Mouse (Mus musculus) brain, embryonic 14.5 days (tissue): ENCODE results near the gene Mtmr6. TPM values are rescaled to one million over a fixed set of nuclear protein-coding genes. Genes with fewer than 3 reads are reported as not detected.
A peak's percentile ranks its signal among the peaks of the same experiment; 100 is the strongest.

Source experiments
- DNase-seq: peaks from one replicate; pipeline ENCODE4 v3.0.0-alpha.2; 2011; ENCODE audit warnings: low read depth
- CTCF ChIP-seq: fragments of 200-500 bp; IDR thresholded peaks from 2 replicates; pipeline ENCODE4 v1.5.1; 2012; ENCODE audit warnings: inconsistent platforms, mild to moderate bottlenecking, moderate library complexity, borderline replicate concordance; ENCODE audit not compliant: insufficient read depth, insufficient read length; ENCODE audit errors: extremely low read depth
- POLR2A ChIP-seq: fragments of 200-500 bp; IDR thresholded peaks from 2 replicates; pipeline ENCODE4 v1.6.1; 2012; ENCODE audit warnings: mild to moderate bottlenecking, inconsistent platforms, borderline replicate concordance; ENCODE audit not compliant: poor library complexity, insufficient read depth, insufficient read length, severe bottlenecking; ENCODE audit errors: extremely low read depth
- polyA plus RNA-seq: library from polyadenylated mRNA; depleted of rRNA; stranded (reverse); fragments of >200 nt; gene quantifications from 2 replicates; pipeline ENCODE4 v1.2.3, GENCODE M21; 2012; rRNA removed

Mtmr6 gene
- polyA plus RNA-seq, result 43.8 and 44.8 TPM in 2 replicates

DNA sequence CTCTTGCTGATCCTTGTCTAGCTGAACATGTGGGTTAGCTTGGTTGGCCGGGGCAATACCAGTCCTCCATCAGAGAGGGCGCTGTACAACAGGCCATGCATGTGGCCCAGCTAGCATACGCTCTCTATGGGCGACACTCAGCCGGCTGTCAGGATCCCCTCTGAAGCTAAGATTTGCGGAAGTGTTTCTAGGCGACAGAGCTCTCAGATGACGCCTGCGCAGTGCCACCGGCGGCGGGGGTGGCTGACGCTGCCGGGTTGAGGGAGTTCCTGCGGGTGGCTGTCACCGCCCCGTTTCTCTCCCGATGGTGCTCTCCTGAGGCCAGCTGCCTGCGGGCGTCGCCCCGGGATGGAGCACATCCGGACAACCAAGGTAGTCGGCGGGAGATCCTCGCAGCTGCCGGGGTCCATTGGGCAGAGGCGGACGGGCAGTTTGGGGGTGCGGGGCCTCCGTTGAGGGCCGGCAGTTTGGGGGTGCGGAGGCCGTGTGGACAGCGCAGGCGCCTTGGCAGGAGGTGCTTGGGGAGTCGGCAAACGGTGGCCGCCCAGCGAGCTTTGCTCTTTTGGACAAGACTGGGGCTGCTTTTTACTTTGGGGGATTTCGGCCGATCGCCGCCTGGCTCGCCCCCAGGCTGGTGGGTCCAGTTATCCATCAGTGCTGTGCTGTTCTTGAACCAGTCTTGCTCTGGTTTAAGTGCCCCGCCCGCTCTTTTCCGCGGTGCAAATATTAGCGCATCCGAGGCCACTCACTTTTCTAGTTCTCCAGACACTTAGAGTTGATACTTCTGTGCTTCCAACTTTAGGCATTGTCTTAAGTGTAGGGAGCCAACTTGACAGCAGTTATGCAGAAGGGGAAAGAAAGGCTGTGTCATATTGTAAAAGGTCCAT is at the start of gene Mtmr6:
Mtmr6 (plus strand) TSS at position 239 of the 887 bp plus-strand sequence.
- DNase-seq, result peak; percentile 100
- peak; percentile 95 for TF ChIP-seq CTCF
- TF ChIP-seq POLR2A, result no peak

DNA sequence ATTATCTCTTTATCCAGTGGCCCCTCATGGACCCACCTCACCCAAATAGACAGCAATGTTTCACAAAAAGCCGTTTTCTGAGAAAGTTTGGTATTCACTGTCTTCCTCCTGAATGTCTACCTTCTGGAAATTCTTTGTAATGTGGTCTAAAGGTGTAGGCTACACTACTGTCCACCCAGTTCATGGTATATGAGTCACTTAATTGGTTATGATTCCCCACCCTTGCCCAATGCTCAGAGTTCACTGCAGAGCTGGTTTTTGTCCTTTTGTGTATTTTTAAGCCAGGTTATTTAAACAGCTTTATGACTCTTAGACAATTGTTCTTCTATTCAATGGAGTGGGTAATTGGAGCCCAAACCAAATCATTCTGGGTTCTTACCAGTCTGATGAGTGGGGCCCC is 48.9 kb upstream of the Mtmr6 start:
- no peak for DNase-seq

DNA sequence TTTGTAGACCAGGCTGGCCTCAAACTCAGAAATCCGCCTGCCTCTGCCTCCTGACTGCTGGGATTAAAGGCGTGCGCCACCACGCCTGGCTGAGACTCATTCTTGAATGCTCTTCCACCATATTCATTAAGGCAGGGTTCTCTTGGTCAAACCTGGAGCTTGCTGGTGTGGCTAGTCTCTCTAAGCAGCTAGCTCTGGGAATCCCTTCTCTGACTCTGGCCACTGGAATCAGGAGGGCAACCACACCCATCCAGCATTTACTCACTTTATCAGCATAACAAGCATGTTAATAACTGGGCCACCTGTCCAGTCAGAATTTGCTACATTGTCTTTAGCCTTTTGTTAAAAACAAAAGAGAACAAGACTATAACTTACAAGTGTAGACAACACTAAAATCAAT is 47.4 kb upstream of the Mtmr6 start:
- DNase-seq, result no peak
- TF ChIP-seq POLR2A (no peak), CTCF (no peak)

More for the DNA sequence above, 48.9 kb upstream of the Mtmr6 start:
- no peak for TF ChIP-seq CTCF
- TF ChIP-seq POLR2A, result no peak

DNA sequence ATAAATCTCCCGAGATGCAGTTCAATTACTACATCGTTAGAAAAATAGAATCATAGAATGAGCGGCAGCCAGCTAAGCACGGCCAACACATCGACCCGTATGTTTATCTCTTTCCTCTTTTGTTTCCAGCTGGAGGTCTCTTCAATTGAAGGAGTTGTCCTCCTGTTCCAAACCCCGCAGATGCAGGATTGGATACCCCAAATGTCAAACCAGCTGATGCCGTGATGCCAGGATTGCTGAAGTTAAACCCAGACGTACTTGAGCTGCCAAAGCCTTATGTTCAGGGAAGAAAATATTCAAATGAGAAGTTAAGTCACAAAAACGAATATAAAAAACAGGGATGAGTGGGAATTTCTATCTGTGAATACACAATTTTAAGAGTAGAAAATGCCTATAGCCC is 45.1 kb upstream of the Mtmr6 start:
- TF ChIP-seq CTCF, result no peak
- no peak for TF ChIP-seq POLR2A
- DNase-seq, result peak; percentile 62

DNA sequence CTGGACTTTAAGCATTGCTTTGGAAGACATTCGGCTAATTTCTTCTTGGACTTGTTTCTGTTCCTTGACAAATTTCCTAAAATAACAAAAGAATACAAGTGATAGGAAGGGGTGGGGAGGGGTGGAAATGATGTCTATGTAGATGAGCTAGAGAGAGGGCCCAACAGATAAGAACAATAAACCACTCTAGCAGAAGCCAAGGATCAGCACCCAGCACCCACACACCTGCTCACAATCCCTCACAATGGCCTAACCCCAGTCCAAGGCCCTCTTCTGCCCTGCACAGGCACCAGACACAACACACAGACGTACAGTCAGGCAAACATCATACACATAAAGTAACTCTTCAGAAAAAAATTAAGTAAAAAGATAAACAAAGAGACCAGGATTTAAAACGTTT is 26.5 kb upstream of the Mtmr6 start:
- TF ChIP-seq POLR2A (no peak), CTCF (no peak)

DNA sequence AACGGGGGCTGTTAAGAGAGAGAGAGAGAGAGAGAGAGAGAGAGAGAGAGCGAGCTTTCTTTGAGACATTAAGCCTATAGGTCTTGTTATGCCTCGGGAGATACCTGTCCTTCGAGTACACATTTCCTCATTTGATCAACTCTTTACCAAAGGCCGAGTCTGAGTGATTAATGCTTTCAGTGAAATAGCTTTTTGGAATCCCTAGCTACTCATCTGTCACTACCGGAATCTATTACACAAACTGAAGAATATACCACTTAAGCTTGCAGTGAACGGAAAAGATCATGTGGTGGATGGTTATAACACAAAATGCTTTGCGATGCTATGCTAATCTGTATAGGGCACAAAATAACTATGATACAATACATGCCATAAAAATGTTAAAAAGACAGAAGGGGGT is 14.7 kb upstream of the Mtmr6 start:
- DNase-seq, result peak; percentile 15
- TF ChIP-seq CTCF (no peak), POLR2A (no peak)

More for the DNA sequence above, 26.5 kb upstream of the Mtmr6 start:
- DNase-seq, result no peak

DNA sequence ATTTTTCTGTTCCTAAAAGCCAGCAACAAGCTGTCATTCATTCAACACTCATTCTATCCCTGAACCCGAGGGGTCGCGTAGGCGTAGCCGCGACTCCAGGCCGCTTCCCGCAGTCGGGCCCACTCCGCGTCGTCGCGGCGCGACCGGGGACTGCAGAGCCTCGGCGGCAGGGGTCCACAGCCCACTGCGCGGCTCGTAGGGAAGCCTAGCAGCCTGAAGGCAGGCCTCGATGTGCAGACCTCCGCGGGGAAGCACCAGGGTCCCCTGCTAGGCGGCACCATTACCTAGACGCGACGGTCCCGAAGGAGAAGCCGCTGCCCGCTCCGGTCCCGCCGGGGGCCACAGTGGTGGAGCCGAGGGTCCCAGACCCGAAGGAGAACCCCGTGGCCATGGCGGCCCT is 14.1 kb upstream of the Mtmr6 start:
- TF ChIP-seq POLR2A (no peak), CTCF (no peak)
- peak; percentile 71 for DNase-seq

DNA sequence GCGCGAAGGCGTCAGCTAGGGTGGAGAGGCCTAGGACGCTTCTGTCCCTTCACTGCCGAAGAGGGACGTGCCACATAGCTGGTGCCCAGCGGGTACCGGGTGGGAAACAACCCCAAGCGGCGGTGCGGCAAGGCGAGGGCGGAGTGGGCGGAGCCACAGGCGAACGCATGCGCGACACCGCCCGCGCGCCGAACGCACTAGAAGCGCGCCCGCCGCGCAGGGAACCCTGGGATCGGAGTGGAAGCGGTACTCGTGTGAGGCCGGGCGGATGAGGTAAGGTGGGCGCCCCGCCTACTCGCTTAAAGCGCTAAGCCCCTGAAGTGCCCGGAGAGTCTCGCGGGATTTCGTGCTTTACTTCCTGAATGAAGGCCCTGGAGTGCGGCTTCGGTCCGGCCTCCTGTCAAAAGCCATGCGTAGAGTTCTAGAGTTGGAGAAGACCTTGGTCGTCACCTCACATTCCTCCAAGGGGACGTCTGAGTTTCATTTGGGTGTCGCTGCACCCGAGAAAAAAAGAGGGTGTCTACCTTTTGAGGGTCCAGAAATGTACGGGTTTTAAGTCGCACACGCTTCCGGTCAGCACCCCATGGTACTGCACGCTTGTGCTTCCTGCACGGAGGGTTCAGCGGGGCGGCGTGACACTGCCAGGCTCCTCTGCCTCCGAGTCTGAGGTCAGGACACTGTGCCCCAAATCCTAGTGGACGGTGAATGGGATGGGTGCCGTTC is 13.6 kb upstream of the Mtmr6 start, which contains the start of the genes Nupl1 and Gm49336:
Nupl1 (minus strand) TSS at position 151 of the 723 bp plus-strand sequence.
Gm49336 (minus strand) TSS at position 227 of the 723 bp plus-strand sequence.
- peak; percentile 100 for DNase-seq
- TF ChIP-seq POLR2A (peak; percentile 74), CTCF (no peak)

DNA sequence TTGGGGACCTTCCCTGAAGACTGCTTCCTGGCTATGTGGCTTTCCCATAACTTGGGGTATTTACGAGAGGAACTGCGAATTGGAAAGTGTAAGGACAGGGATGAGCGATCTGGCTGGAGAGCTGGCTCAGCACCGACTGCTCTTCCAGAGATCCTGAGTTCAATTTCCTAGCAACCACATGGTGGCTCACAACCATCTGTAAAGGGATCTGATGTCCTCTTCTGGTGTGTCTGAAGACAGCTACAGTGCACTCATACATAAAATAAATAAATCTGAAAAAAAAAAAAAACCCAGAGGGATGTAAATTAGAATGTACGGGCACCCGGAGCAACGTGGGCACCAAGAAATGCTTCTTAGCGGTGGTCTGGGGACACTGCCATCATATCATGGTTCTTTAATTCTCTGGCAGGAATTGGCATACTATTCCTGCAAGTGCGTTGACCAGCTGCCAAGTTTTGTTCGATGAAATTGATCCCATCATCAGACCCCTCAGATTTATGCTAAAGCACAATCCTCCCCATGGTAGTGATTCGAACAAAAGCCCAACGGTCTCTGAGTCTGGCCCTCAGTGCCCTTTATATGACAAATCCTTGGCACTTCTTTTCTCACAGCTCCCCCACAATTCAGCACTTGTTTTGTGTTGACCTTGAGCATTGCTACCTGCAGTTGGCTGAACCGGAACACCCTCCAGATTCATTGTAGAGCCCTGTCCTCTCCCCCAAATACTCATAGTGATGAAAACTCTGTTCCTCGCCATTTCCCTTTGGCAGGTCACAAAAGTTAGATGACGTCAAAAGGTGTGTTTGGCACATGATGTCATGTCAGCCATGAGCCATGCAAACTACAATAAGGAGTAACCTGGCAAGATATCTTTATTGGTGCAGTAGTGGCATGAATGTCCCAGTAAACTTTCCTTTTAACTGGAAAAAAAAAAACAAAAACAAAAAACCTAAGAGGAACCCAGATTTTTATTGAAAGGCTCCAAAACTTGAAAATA is 12.7 kb upstream of the Mtmr6 start:
- TF ChIP-seq POLR2A (no peak), CTCF (no peak)
- peak; percentile 30 for DNase-seq

DNA sequence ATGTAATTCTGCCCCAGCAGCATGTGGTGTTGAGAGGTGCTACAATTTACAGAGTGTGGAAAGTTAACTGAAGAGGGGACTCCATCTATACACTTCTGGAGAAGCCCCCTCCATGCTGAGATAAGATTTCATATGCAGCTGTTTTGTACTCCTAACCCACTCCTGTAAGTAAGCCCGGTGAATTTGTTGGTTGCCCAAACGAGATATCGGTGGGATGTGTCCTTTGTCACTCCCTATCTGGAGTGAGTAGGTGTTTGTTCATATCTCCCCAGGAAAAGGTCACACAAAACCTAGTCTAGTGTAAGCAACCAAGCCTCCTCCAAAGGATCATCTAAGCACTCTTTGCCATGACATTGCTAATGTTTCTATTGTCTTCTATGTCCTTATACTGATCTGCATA is 11.6 kb upstream of the Mtmr6 start:
- DNase-seq, result no peak

DNA sequence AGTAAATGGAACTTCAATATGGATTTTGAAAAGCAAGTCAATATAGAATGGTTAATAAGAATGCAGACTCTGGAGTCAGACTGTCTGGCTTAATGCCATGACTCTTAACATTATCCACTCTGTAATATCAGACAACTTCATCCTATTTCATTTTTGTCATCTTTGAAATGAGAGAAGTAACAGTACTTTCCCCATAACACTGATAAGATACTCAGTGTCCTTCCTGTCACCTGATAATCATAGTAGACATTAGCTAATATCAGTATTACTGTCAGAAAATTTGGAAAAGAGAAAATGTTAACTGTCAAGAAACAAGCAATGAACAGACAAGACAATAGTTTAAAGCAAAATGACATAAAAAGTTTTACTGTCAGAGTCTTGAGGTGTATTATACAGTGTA is 10.3 kb upstream of the Mtmr6 start:
- DNase-seq, result no peak
- no peak for TF ChIP-seq CTCF
- no peak for TF ChIP-seq POLR2A

More for the DNA sequence above, 11.6 kb upstream of the Mtmr6 start:
- no peak for TF ChIP-seq CTCF
- TF ChIP-seq POLR2A, result no peak

DNA sequence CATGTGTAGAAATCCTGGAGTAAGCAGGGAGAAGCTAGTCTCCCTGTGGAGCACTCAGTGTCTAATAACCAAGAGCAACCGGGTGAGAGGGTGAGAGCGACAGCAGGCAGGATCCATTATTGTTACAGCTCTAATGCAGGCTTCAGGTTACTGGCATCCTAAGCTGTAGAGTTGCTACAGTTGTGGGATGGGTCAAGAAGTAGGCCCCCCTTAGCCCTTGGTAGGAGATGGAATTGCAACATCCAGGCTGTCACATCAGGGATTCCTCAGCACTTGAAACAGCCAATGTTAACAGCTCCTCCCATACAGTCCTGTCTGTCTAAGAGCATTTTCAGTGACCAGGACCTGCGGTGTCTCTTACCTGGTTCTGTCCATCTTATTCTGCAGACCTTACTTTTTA is 8.7 kb upstream of the Mtmr6 start:
- TF ChIP-seq CTCF, result no peak
- no peak for TF ChIP-seq POLR2A
- no peak for DNase-seq

DNA sequence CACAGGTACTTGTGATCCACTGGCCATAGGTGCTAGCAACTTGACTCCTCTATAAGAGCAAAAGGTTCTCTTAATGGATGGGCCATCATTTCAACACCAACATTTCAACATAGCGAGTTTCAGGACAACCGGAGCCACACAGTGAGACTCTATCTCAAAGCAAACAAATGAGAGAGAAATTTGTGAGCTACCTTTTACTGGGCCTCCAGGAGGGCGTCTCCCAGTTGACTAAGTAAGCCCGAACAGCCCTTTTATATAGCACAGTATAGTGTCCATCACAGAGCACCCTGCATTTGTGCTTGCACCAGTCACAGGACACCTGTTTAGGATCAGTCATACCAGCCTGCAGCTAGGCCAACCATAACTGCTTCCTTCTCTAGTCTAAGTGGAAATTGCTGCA is 7.9 kb upstream of the Mtmr6 start:
- TF ChIP-seq POLR2A (no peak), CTCF (no peak)
- no peak for DNase-seq

DNA sequence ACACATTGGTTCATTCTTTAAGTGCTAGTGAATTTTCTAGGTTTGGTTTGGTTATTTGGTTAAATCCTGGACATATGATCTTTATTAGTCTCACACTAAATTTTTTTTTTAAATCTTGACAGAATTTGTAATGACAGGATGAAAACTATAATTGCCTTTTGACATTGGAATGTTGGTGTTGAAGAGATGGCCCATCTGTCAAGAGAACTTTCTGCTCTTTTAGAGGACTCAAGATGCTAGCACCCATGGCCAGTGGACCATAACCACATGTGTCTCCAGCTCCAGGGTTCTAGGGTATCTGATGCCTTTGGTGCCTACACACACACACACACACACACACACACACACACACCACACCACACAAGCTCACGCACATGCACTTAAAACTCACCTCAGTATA is 7.2 kb upstream of the Mtmr6 start:
- no peak for TF ChIP-seq CTCF
- TF ChIP-seq POLR2A, result no peak

More for the DNA sequence above, 7.2 kb upstream of the Mtmr6 start:
- DNase-seq, result no peak
